Mouse (Mus musculus) retina, postnatal 1 day (tissue): ENCODE results near the gene Tsen15.
"Not testable (repeated sequence)": the region's sequence is repeated elsewhere in the genome, so short reads cannot be mapped to it uniquely, and the experiment has no call there.

Source experiments
- DNase-seq: peaks from one replicate; pipeline ENCODE4 v3.0.0-alpha.2; 2012

Gene Tsen15

GRCm38 (mm10) chr1:152385693-152386092, 795 bp downstream of the Tsen15 start:
- DNase-seq: not testable (repeated sequence)

GRCm38 (mm10) chr1:152384589-152384988, 1.9 kb downstream of the Tsen15 start:
- DNase-seq: no peak

GRCm38 (mm10) chr1:152378311-152378710, 8.2 kb downstream of the Tsen15 start:
- no peak for DNase-seq

- peak; percentile 75 for DNase-seq
Observed at GRCm38 (mm10) chr1:152369139-152369538, 17.3 kb downstream of the Tsen15 start.

- DNase-seq: peak; percentile 16
Observed at GRCm38 (mm10) chr1:152368311-152369088, 18.0 kb downstream of the Tsen15 start.

GRCm38 (mm10) chr1:152356721-152357120, 29.8 kb downstream of the Tsen15 start:
- no peak for DNase-seq

- DNase-seq: no peak
Observed at GRCm38 (mm10) chr1:152347946-152348345, 38.5 kb downstream of the Tsen15 start.

GRCm38 (mm10) chr1:152324024-152324423, 62.5 kb downstream of the Tsen15 start:
- DNase-seq: no peak
